Mouse (Mus musculus): ENCODE measurements around the gene Aebp1.

GRCm38 (mm10) chr11:5905778-5906518, 44.2 kb downstream of the Aebp1 start:
- TF ChIP-seq POLR2A (IDR thresholded peaks at IDR 0.05; ENCODE audit: insufficient read length, low read depth) (no peak), POLR2AphosphoS2 (IDR thresholded peaks at IDR 0.05; ENCODE audit: insufficient read length, low read depth) (no peak), CEBPB (IDR thresholded peaks at IDR 0.05; ENCODE audit: insufficient read depth, poor library complexity, severe bottlenecking) (no peak), MYOD1 (IDR thresholded peaks at IDR 0.05; ENCODE audit: control insufficient read depth in 1 of 3, insufficient read length in 2 of 3, low read depth in 2 of 3) (no peak), E2F4 (IDR thresholded peaks at IDR 0.05; ENCODE audit: insufficient read depth) (no peak), USF1 (IDR thresholded peaks at IDR 0.05; ENCODE audit: low read depth) (no peak), TCF12 (IDR thresholded peaks at IDR 0.05; ENCODE audit: insufficient read depth, poor library complexity, severe bottlenecking) (no peak), MYOG (IDR thresholded peaks at IDR 0.05; ENCODE audit: control insufficient read depth in 1 of 3, insufficient read depth in 1 of 3, insufficient read length in 2 of 3, low read depth in 2 of 3) (no peak), SRF (IDR thresholded peaks at IDR 0.05; ENCODE audit: control insufficient read depth, insufficient read length, low read depth) (no peak)

Measured in myocyte (in vitro differentiated cells).